Comparison of ENCODE assay signal across 21 mouse cellular contexts in the genomic region with DNA sequence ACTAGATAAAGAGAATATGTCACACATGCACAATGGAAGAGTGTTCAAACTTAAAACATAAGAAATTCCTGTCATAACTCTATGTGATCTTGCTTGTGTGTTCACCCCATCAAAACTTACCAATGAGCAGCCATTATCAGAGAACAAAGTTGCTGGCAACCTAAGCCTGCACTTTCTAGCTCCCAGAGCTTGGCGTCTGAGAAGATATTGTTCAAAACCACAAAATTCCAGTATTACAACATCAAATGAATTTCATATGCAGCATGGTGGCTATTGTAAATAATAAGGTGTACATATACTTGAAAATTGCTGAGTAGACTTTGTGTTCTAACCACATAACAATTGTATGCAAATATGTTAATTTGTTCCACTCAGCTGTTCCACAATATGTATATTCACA. TPM values are rescaled to one million over a fixed set of nuclear protein-coding genes. Genes with fewer than 3 reads are reported as not detected.
DNase-seq lines count a peak whose midpoint lies in the region; TF ChIP-seq lines count a peak whose summit lies in the region.
"Had no signal": no experiment of that assay in that cellular context is flagged by ENCODE, and none has a peak within 500 bp of the region (broad histone marks: within the 10 kb centered on the region; RNA-seq: fewer than 3 reads in every experiment).

No protein-coding gene starts in this region.

- H3K36me3 ChIP-seq in kidney, adult 2 months (ENCODE audit: control insufficient read depth, insufficient read depth, low read length) = no peaks in the 10 kb centered on the region
- H3K36me3 ChIP-seq: G1E had no signal

- peak; percentile 61 for DNase-seq in 3T3-L1 (ENCODE audit: low read depth, low spot score)
- DNase-seq in NIH3T3 (ENCODE audit: low read depth) = peak; percentile 54
- no peak for DNase-seq in cerebellum, adult 9-11 months
- no peak for DNase-seq in kidney, adult 2 months
- DNase-seq: adrenal gland, adult 2 months; adrenal gland, adult 8-10 months; adrenal gland, postnatal 10 days; adrenal gland, postnatal 14 days; adrenal gland, postnatal 25 days; adrenal gland, postnatal 36 days; B cell, adult 2 months; cerebellum, adult 11 months; cerebellum, adult 11-12 months; cerebellum, adult 18-20 months; cerebellum, adult 2 months; cerebellum, adult 8-10 months had no signal

- no peak overlapping the region for H3K27ac ChIP-seq in kidney, adult 2 months (ENCODE audit: insufficient read depth, low read depth, low read length)

- H3K4me3 ChIP-seq in kidney, adult 2 months (ENCODE audit: insufficient read depth, low read depth, low read length) = no peak overlapping the region

- TF ChIP-seq POLR2A in kidney, adult 2 months (IDR thresholded peaks at IDR 0.05; ENCODE audit: low read depth, low read length) = no peak

- no peak for TF ChIP-seq CTCF in kidney, adult 2 months (conservative IDR thresholded peaks at IDR 0.05; ENCODE audit: insufficient read depth, insufficient read length, low read depth, low read length)

- WGBS in kidney, adult 2 months = 95% methylated on average over 1 of the region's 1 CpGs

- peaks cover 3% of the 10 kb centered on the region; the same call in 1 of the 2 replicates for H3K4me1 ChIP-seq in kidney, adult 2 months (ENCODE audit: control insufficient read depth, insufficient read depth, low read length)

- no peaks in the 10 kb centered on the region for H3K27me3 ChIP-seq in kidney, adult 2 months (replicated peaks; ENCODE audit: control insufficient read depth, insufficient read depth, low read length)
- H3K27me3 ChIP-seq: CH12.LX, Patski had no signal

RNA-seq across cellular contexts. Expression of gene Pdk4, which starts 6.7 kb away (rescaled TPM):
- 22.3 and 30.0 TPM in 2 replicates for polyA plus RNA-seq in kidney, adult 2 months (2012; rRNA removed)
- polyA plus RNA-seq: activated CD4-positive, CD25-positive, alpha-beta regulatory T cell, adult 4 months; CD4-positive, CD25-positive, alpha-beta regulatory T cell, adult 4 months; G1E had no signal

Comparison
In these comparisons a context has a peak if more than half of its experiments do, and no peak if none do; other contexts are left out.
1. DNase-seq: peak in 3T3-L1 (single experiment) and NIH3T3 (single experiment); none in cerebellum, adult 9-11 months (single experiment) and kidney, adult 2 months (single experiment).